Mouse (Mus musculus) thymus, postnatal 25 days (tissue): ENCODE measurements around the gene Ankmy2.
A peak's percentile ranks its signal among the peaks of the same experiment; 100 is the strongest.
"Not testable (repeated sequence)": the region's sequence is repeated elsewhere in the genome, so short reads cannot be mapped to it uniquely, and the experiment has no call there.

ENCODE experiments used
- DNase-seq: peaks from one replicate; pipeline ENCODE4 v3.0.0; 2022

The Ankmy2 gene

DNA sequence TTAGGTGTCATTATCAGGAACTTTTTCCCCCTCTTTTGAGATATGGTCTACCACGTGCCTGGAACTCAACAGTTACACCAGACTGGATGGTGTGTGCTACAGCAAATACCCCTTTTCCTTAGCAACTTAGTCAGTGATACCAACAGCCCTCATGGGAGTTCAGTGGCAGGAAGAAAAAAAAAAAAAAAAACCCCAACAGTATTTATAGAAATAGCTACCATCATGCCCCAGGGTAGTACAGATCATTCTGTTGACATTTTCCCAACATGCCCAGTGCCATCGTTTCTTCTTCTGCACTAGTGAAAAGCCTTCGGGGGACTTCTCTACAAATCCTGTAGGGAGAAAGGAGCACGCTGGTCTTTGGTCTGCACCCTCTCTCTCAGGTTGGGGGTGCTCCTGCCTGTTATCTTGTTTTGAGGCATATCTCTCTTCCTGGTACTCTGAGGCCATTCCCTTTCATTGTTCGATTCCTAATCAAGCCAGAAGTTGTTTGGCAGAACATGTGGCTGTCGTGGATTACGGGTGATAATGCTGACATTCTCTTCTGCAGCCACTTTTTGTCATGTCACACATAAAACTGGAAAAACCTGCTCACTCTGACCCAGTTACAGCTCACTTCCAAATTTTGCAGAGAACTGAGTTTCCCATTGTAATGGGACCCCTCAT lies 7.3 kb downstream of the Ankmy2 start:
- DNase-seq = no peak

DNA sequence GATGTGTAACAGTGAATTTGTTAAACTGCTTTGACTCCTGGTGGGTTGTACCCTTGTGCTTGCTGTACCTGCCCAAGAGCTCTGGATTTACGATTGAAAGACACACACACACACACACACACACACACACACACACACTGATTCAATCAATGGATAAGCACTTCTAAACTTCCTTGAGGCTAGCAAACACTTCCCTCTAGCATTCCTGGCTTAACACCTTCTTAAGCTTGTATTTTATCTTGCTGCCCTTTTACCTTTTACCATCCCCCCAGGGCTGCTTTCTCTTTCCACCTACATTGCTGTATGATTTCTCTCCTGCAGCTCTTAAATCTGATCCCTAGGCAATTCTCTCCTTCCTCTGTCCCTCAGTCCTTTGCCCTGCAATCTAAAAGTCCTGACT lies 8.4 kb downstream of the Ankmy2 start:
- DNase-seq = no peak

DNA sequence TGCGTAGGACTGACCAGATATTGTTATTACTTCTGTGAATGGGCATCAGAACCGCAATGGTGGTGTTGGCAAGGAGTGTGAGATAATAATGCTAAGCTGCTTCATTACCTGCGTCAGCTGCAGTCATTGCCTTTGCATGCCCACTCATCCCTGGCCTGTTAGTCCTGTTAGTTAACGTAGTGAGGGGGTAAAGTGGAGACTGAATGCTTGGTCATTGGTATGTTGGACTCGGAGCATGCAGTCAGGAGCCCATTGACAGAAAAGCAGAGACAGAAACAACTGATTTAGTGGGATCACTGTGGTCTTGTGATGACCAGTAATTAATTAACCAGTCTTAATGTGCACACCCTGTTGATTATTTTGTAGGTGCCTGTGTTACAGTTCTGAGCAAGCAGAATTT lies 20.3 kb downstream of the Ankmy2 start:
- no peak for DNase-seq

DNA sequence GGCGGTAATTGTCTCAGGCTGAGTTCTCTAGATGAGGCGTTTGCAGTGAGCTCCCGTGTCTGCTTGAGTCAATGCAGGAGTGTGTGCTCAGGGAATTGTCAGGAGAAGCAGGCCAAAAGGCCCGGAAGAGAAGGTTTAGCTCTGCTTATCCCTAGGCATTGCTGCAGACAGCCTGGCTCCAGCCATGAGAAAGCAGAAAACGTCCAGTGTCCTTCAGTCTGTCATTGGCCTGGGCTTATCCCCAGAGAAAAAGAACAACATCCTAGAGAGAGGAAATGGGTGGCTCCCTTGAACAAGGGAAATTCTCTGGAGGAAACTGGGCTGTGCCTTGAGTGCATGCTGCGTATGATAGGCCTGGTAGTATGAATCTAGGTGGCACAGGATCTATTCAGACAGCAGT lies 25.7 kb downstream of the Ankmy2 start:
- no peak for DNase-seq

DNA sequence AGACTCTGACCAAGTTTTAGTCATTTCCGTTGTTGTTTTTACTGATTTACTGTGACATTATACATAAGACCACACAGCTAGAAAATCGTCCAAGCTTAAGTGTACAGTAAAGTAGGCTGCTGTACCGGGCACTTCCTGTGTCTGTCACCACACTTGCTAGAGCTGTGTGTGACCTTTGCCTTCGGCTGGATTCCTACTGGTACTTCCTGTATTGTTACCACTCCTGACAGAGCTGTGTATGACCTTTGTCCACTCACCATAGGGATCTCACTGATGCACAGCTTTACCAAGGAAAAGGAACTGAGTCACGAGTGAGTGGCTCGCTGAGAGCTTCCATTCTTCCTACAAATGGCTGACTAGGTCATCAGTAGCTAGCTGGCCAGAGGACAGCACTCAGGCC lies 30.2 kb downstream of the Ankmy2 start:
- no peak for DNase-seq

DNA sequence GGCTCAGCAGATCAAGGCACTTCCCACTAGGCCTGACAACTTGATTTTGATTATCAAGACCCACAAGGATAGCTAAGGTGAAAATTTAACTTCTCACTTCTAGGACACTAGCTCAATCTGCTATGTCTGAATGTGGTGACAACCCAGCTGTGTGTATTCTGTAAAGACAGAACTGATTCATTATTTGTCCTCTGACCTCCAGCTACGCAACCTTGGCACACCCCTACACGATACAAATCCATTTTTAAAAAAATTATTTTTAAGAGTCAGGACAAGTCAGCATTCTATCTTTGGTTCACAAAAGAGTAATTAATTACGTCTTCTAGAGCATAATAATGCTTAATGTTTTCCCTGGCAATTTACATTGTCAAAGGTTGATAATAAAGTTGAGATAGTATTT lies 32.7 kb downstream of the Ankmy2 start:
- no peak for DNase-seq

DNA sequence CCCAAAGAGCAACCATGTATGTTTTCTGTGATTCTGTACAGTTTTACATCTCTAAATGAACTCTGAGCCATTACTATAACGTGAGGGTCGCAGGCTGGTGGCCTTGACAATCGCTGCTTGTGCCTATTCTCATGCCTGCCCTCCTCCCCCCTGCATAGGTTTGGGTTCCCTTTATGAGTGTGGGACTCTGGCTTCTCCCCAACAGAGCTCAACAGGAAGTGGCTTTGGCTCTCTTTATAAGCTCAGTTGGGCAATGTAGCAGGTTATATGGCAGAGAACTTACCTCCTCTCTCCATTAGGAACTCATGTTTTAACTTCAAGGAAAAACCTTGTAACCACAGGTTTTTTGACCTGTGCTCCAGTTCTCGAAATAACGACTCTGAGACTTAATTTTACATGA lies 33.4 kb downstream of the Ankmy2 start:
- DNase-seq = no peak

DNA sequence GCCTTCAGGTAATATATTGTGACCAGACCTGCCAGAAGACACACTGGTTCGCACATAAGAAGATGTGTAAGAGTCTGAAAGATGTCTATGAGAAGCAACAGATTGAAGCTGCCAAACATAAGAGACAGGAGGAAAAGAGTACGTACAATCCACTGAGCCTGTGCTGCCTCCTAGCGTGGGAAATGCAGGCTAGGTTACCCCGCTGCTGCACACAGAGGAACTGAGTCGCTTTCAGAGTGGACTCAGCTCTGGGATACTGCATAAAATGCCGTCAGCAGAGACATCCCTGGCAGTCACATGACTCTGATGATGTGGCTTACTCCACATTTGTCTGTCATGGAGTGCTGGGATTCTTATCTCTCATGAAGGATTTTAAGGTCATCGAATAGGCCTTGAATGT lies 38.1 kb downstream of the Ankmy2 start:
- no peak for DNase-seq

DNA sequence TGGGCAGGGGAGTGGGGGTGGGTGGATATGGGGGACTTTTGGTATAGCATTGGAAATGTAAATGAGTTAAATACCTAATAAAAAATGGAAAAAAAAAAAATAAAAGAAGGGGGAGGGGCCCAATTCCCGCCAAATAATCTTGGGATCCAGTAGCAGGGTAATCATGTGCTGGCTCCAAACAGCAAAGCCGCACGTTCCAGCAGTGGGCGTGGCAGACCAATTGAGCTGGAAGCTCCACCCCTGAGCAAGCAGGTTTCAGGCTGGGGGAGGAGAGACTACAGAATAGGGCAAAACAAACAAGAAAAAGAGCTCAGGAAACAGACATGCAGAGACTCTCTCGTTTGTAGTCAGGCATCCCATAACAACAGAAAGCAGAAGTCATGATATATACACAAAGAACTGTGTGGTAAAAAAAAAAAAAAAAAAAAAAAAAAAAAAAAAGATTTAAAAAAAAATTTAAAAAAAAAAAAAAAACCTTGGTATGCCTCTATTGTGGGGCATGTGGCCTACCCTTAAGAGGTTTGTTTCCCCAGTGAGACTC lies 48.7 kb downstream of the Ankmy2 start:
- DNase-seq = not testable (repeated sequence)

DNA sequence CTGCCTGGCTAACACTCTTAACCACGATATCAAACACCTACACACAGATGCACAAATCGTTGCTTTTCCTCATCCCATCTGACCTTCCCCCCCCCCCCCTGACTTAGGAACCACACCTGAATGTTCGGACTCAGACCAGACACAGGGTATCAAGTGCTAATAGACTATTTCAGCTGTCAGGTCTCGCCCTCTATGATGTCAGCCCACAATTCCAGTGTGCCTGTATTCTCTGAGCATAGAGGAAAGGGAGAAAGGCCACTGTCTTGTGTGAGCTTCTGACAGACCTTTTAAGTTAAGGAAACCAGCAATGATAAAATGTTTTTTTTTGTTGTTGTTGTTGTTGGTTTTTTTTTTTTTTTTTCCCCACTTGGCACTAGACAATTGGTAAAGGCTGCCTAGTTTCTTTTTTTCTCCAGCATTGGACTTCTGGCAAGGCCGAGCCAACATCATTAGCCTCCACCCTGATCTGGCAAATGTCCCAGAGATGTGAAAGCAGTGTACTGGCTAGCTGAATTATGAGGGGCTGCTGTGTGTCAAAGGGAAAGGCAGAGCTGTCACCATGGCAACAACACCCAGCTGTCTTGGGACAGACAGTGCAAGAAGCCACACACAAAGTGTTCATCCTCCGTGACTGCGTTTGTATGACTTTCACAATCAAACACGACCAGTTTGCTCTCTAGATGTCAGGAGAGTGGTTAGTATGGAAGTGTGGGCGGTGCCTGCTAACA lies 50.3 kb downstream of the Ankmy2 start:
- DNase-seq = no peak

DNA sequence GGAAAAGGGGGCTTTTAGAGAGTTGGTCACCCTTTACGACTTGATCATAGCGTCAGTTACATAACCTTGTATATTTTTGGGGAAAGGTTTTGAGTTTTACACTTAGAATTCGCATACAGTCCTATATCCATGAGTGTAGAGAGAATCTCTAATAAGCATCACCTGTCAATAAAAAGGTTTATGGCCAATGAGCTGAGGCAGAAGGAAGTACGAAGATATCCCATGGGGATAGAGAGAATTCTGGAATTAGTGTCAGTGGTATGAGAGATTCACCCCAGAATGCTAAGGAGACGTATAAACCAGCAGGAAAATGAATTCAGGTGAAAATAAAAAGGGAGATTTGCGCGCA lies 50.9 kb downstream of the Ankmy2 start:
- no peak for DNase-seq

DNA sequence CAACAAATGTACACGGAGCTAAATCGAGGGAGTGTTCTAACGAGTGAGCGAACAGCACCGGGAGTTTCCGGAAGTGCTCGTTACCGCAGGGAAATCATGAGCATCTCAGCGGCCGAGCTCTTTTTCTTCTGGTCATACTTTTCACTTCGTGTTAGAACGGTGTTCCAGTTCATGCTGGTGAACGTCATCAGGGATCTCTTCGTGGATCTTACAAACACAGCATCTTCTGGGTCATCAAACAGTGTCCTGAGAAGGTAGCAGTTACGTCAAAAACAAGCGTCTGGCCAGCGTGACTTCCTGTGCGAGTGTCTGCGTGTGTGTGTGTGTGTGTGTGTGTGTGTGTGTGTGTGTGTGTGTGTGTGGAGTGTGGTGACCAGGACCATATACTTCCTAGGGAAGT lies 51.5 kb downstream of the Ankmy2 start:
- no peak for DNase-seq

DNA sequence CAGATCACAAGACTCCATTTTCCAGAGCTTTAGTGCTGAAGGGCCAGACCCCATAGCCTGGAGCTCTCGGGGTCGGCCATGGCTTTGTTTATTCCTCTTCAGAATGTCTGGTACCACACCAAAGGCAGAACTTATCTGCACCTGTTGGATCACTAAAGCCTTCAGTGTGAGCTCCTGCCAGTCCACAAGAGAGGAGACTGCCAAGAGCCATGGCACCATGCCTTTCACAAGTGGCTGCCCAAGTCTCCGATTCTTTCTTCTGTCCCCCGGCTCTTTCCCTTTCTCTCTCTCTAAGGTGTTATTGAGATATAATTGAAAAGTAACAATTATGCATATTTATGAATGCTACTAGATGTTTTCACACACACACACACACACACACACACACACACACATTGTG lies 53.2 kb downstream of the Ankmy2 start:
- no peak for DNase-seq

DNA sequence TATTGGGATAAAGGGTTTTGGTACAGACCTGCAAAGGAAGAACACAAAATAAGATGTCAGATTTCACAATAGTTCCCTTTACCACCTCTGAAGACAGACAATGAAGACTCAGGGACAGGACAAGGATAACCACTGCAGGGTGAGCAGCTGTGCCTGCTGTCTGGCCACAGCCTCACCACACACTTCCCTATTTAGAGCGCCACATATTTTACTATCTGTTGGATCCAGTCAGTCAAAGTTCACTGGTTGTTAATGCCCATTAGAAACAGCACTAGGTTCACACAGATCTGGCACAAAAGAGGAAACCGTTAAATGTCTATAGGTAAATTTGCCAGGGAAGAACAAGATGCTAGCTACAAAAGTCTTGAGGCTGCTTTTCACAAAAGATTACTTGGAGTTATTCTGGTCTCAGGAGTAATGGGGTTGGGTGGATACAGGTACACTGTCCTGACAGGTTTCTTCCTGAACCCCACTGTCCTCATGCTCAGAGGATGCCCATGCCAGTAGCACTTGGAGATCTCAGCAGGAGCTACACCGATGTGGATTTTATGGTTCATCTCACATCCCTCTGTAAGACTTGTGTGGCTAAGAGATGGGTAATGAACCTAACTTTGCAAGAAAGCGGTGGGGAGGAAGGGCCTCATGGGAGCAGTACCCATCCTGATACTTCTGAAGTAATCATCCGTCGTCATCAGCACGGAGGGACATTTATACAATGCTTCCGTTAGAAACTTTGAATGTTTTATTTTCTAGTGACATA lies 57.7 kb downstream of the Ankmy2 start:
- DNase-seq = no peak

DNA sequence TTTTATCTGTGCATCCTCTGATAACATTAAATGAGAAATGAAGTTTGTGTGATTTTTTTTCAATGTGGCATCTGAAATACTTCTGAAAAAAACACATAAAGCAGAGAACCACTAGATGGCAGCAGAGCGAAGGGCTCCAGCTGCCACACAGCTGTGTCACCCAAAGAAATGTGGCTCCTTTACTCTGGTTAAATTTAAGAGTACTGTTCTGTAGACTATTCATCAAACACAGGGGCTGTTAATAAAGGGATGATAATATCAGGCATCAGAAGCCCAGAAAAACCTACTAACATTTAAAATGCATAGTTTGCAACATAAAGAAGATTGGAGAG lies 58.2 kb downstream of the Ankmy2 start:
- peak; percentile 22 for DNase-seq

DNA sequence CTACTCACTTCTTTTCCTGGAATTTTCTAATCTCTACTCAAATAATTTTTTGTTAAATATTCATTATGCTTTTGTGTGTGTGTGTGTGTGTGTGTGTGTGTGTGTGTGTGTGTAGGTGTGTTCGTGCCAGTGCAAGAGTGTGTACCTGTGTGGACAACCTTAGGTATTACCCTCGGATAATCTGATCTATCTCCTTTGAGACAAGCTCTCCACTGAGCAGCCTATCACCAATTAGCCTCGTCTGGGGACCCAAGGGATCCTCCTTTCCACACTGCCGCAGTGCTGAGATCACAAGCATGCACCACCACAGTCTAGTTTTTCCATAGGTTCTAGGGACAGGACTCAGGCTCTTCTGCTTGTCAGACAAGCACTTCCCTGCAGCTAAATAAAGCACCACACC lies 59.3 kb downstream of the Ankmy2 start:
- no peak for DNase-seq

DNA sequence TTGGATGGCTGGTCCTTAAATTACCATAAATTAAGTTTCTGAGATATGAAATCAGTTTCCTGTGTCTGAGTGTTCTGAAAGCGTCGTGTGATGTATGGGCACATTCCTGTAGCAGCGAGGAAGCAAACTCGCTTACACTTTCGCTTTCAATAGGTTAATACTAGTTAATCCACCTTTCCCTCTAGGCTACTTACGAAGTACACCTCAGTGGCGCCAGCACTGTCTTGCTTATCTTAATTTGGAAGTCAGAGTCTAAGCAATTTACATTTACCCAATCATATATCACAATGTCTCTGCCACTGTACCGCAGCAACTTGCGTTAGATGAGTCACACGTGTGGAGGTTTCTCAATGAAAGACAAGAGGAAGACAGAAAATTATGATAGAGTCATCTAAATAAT lies 60.0 kb downstream of the Ankmy2 start:
- DNase-seq = no peak

DNA sequence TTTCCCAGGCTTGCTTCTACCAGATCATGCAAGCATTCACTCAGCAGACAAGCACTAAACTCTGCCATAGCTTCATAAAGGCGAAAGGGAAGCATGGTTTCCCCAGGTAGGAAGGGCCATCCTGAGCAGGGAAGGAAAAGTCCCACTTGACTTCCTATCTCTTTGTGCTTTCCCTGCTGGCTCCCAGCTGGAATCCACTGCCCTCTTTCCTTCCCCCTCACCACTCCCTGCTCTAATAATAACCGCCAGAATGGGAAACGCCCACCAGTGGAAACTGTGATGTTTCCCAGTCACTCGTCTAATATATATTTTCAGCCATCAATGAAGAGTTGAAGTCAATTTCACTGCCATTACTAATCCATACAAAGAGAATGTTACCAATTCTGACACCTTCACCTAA lies 67.5 kb downstream of the Ankmy2 start:
- no peak for DNase-seq

DNA sequence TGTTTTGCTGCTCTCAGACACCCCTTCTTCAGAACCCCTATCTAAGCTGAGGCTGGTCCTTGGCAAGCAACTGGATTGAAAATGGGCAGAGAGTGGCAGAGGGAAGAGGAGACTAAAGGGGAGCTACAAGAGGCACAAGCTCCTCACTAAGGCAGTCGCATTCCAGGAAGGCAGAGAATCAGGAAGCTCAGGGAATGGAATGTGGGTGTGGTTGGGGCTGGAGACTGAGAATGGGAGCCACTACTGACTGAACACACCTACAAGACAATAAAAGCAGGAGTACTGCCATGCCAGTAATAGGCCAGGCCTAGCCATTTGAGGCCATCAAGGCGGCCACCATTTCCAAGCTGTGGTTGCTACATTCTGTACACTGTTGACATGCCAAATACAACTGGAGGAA lies 74.5 kb downstream of the Ankmy2 start:
- DNase-seq = no peak

DNA sequence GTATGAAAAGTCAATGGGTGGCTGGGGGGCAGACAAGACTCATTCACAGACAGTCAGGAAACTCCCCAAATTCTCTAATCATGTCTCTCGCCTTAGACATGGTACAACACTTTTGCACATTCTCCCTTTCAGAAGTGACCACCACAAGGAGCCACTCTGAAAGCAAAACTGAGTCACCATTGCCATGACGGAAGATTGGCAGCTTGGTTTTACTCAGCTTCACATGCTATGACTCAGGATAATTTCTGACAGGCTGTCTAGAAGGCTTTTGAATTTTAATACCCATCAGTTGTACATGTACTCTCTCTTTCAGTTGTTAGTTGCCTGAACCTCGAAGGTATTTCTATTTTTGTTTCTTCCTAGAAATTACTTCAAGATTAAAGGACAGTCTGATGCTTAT lies 84.3 kb downstream of the Ankmy2 start:
- DNase-seq = no peak
